Mouse (Mus musculus) spleen, postnatal 36 days (tissue): ENCODE measurements at regions not wholly inside any gene's neighbourhood (a gene's known extent, or its start where the extent isn't known, plus 50 kb on each side); places are given as distances from the start of the nearest gene placed in this dataset.
A peak's percentile ranks its signal among the peaks of the same experiment; 100 is the strongest.

Source experiments
- DNase-seq, 2 experiments: peaks; one replicate each; pipeline ENCODE4 v3.0.0; 2022; ENCODE audit warnings: low spot score in 2 of 2, mixed read lengths in 1 of 2

DNA sequence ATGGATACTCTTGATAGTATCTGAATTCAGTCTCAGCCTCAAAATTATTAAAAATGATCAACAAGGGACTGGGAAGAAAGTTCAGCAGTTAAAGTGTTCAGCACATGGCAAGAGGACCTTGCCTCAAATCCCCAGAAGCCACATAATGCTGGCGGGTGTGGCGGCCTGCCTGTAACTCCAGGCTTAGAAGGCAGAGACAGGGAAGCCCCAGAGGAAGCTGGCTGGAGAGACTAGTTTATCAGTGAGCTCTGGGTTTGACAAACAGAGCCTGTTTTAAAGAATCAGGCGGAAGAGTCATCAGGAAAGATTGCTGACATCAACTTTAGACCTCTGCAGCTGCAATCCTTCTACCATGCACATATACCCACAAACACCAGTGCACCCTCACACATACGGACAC lies 52.1 kb upstream of the Fyn start:
- DNase-seq = no peak

- no peak for DNase-seq
Observed at GRCm38 (mm10) chr10:39315434-39316174, 53.1 kb upstream of the Fyn start.

GRCm38 (mm10) chr10:39311501-39311900 lies 57.2 kb upstream of the Fyn start:
- DNase-seq = peak; percentile 30 to 32

DNA sequence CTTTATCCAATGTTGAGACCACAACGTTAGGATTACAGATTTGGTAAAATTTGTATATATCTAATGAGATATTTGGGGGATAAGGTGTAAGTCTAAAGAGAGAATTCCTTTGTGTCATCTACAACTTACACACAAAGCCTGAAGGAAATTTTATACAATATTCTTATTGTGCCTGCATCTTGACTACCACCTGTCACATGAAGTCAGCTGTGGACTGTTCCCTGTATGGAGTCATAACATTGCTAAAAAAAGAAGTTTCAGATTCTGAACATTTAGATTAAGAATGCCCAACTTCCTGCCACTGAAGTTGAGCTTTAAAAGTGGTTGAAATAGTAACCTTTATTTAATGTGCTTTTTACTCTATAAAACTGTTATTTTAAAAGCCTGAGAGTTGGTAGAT lies 60.1 kb upstream of the Fyn start:
- no peak for DNase-seq

GRCm38 (mm10) chr10:39292703-39293496 lies 75.8 kb upstream of the Fyn start:
- DNase-seq = no peak

DNA sequence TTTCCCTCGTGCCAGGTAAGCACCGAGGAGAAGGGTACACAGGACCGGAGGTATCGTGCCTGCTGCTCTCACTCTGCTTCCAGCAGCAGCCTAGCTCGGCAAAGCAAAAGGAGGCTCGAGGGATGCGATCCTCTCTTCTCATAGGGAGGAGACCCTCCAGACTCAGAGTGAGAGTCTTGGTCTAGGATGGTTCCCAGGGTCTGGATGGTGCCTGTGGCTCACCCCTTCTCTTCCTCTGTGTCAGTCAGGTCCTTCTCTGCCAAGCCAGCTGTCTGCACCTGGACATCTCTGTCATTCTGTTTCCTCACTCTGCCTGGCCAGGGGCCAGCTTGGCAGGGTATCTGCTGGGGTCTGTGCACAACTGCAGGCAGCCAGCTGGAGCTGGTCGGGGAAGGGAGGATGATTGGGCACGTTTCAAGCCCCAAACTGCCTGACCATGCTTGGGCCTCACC lies 76.9 kb upstream of the Fyn start:
- DNase-seq = no peak

DNA sequence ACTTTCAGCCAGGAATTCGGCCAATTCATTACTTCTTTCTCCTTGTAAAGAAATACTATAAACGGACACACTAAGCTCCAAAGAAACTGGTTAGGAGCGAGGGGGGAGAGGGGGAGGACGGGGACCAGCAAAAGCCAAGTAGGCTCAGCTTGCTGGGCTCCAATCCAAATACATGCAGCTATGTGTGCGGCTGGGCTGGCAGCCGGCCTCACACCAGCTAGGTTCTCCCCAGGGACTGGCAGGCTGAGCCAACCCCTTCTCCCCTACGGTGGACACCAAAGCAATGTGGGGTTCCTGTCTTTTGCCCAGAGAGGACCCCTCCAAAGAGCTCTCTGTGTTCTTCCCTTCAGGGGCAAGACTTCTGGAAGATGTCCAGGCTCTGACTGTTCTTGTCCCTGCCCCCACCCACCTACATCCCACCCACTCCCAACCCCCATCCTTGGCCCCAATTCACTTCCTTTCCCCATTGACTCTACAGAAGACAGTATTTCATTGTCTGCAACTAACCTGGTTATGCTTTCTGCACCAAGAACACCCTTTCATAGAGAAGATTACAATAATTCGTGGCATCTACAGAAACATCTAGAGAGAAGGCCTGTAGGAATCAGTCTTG lies 77.4 kb upstream of the Fyn start:
- DNase-seq = no peak

DNA sequence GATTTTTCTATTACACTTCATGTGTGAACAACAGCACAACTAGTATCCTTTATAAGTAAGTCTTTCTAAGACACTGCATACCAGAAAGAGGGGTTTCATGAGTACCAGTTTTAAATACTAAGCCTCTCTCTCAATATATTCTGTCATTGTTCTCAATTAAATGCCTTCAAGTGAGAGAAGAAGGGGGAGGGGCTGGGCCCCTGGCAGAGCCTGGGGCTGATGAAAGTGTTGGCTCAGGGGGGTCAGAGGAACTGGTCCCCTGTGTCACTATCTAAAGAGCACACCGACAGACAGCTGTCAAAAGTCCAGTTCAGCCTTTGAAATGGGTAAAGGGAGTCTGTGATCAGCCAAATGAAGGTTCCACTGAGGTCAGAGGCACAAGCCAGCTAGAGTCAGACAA lies 78.4 kb upstream of the Fyn start:
- no peak for DNase-seq

DNA sequence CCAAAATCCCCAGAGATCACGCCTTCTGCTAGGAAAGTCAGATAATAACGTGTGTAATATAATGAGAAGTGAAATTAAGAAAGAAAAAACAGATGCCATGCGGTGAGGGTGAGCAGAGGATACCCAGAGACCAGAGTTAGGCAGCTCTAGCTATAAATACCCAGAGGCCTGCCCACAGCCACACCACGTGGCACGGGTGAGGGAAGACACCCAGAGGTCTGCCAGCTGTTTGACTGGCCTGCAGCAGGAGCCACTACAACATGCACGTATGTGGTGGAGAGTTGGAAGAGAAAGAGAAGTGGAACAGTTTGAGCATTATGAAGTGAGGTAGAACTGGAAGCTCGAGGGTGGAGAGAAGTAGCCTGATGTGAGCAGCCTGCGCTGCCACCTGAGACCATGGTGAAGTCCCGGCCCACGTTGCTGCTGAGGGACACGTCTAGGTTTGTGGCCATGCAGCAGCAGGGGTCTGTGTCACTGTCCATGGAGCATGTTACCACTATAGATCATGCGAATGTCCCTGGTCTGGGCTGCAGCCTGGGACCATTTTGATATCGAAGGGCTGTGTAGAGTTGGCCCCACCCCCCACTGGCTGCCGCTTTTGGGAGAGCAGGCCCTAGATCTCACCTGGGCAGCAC lies 88.2 kb upstream of the Fyn start:
- DNase-seq = peak; percentile 54 to 59

GRCm38 (mm10) chr10:39274202-39274601 lies 94.5 kb upstream of the Fyn start:
- no peak for DNase-seq

GRCm38 (mm10) chr10:39273426-39273825 lies 95.2 kb upstream of the Fyn start:
- DNase-seq = no peak

GRCm38 (mm10) chr10:39272387-39272949 lies 96.2 kb upstream of the Fyn start:
- no peak for DNase-seq

- DNase-seq = no peak
Observed at GRCm38 (mm10) chr10:39270406-39270805, 98.2 kb upstream of the Fyn start.

DNA sequence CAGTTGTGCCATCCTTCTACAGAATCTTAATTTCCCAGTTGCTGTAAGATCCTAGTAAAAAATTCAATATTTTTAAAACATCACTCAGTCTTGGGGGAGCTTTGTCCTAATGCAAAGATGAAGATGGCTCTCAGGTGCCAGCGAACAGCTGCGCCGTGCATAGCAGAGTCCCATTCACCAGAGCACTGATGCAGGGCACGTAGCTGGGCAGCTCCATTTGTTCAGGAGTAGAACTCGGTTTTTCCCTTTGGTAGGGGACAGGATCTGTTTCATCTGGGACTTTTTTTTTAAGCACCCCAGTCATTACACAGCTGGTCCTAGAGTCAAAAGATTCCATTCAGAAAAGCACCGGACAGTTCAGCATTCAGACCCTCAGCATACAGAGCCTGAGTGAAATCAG lies 101.4 kb upstream of the Fyn start:
- no peak for DNase-seq

GRCm38 (mm10) chr10:39266482-39266881 lies 102.2 kb upstream of the Fyn start:
- DNase-seq = peak; percentile 53 to 63

DNA sequence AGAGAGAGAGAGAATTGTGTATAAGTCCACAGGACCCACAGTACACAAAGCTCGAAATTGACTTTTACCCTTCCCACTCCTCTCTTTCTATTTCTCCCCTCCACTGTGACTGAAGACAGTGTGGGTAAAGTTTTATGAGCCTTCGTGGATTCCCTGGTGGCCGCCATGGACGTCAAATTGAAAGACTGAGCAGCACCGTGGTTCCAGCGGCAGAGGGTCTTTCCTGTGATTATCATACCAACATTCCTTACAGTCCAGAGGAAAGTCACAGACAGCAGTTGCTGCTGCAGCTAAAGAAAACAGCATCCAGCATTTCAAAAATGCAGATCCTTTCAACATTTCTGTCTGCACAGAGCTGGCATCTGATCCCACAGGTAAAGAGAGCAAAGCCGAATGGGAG lies 98.9 kb upstream of the Ccn6 start:
- DNase-seq = no peak

- no peak for DNase-seq
Observed at GRCm38 (mm10) chr10:39261174-39262145, 97.9 kb upstream of the Ccn6 start.

GRCm38 (mm10) chr10:39260061-39260460 lies 96.5 kb upstream of the Ccn6 start:
- no peak for DNase-seq

DNA sequence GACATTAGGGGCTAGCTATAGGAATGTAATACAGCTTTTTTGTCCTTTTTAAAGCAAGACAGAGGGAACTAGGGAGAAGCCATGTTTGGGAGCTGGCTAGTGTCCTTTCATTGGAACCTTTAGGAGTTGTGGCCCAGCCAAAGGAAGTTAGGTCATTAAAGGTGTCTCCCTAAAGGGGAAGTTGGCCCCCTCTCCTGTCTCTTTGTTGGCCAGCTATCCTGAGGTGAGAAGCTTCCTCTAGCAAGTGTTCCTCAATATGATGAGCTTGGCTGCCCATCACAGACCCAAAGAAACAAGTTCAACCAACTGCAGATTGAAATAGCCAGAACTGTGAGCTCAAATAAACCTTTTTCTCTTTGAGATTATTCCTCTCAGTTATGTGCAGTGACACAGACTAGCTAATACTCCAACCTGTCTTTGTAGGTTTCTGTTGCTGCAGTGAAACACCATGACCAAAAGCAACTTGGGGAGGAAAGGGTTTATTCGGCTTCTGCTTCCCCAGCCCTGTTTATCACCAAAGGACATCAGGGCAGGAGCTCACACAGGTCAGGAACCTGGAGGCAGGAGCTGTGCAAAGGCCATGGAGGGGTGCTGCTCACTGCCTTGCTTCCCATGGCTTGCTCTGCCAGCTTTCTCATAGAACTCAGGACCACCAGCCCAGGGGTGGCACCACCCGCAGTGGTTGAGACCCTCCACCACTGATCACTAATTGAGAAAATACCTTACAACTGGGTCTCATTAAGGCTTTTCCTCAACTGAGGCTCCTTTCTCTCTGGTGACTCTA lies 94.0 kb upstream of the Ccn6 start:
- DNase-seq = no peak

GRCm38 (mm10) chr10:39254561-39254960 lies 91.0 kb upstream of the Ccn6 start:
- DNase-seq = no peak
